Mouse (Mus musculus): Measurements from ENCODE around the gene Sipa1l1. TPM values are rescaled to one million over a fixed set of nuclear protein-coding genes. Genes with fewer than 3 reads are reported as not detected.
A peak's percentile ranks its signal among the peaks of the same experiment; 100 is the strongest.

Gene Sipa1l1
- polyA plus RNA-seq, 1 experiment: 181 TPM

DNA sequence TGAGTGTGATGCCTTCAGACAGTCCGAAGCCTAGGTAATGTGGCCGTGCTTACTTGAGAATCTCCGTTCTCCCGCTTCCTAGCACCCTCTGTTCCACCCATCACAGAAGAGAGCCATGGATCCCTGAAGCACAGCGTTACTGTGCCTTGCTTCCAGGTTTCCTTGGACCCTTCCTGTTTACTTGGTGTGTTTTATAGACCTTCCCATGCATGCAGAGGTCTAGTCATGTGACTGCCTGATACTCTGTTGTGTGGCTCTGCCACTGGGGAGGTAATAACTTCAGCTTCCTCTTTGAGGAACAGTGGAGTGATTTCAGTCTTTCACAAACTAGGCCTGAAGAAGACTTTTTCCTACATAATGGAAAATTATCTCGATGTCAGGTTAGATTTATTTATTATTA lies 197.6 kb downstream of the Sipa1l1 start:
- DNase-seq (ENCODE audit: extremely low spot score in 1 of 2, low spot score in 1 of 2): no peak

- peak in 1 of 2 experiments; percentile 42 for DNase-seq (ENCODE audit: extremely low spot score in 1 of 2, low spot score in 1 of 2)
Measured at GRCm38 (mm10) chr12:82367345-82367744, 198.2 kb downstream of the Sipa1l1 start.

- no peak for DNase-seq (ENCODE audit: extremely low spot score in 1 of 2, low spot score in 1 of 2)
Measured at GRCm38 (mm10) chr12:82367986-82368385, 198.9 kb downstream of the Sipa1l1 start.

- DNase-seq (ENCODE audit: extremely low spot score in 1 of 2, low spot score in 1 of 2): no peak
Measured at GRCm38 (mm10) chr12:82369402-82370160, 200.5 kb downstream of the Sipa1l1 start.

- DNase-seq (ENCODE audit: extremely low spot score in 1 of 2, low spot score in 1 of 2): no peak
Measured at GRCm38 (mm10) chr12:82371266-82371665, 202.1 kb downstream of the Sipa1l1 start.

GRCm38 (mm10) chr12:82374020-82374419 lies 204.9 kb downstream of the Sipa1l1 start:
- peak in 1 of 2 experiments; percentile 57 for DNase-seq (ENCODE audit: extremely low spot score in 1 of 2, low spot score in 1 of 2)

DNA sequence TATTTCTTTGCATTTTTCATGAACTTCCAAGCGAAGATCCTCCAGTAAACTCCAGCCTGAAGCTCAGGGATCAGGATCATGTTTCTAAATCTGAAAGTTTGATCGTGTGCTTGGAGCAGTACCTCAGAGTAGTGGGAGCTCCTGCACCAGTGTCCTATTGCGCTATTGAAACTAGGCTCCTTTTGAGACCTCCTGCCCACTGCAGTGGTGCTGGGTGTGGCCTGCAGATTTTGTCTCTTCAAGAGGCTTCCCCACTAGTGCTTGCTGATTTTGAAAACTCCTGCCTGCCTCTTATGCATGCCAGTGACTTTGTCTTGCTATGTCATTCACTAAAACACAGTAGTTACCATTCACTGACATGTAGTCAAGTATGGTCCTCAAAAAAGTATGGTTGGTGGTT lies 213.8 kb downstream of the Sipa1l1 start:
- DNase-seq (ENCODE audit: extremely low spot score in 1 of 2, low spot score in 1 of 2): no peak

GRCm38 (mm10) chr12:82384719-82385118 lies 215.6 kb downstream of the Sipa1l1 start:
- no peak for DNase-seq (ENCODE audit: extremely low spot score in 1 of 2, low spot score in 1 of 2)

GRCm38 (mm10) chr12:82387042-82387441 lies 217.9 kb downstream of the Sipa1l1 start:
- DNase-seq (ENCODE audit: extremely low spot score in 1 of 2, low spot score in 1 of 2): peak in 1 of 2 experiments; percentile 35

GRCm38 (mm10) chr12:82387647-82388046 lies 218.5 kb downstream of the Sipa1l1 start:
- DNase-seq (ENCODE audit: extremely low spot score in 1 of 2, low spot score in 1 of 2): peak; percentile 64 to 78

GRCm38 (mm10) chr12:82388144-82388543 lies 219.0 kb downstream of the Sipa1l1 start:
- no peak for DNase-seq (ENCODE audit: extremely low spot score in 1 of 2, low spot score in 1 of 2)

- DNase-seq (ENCODE audit: extremely low spot score in 1 of 2, low spot score in 1 of 2): no peak
Measured at GRCm38 (mm10) chr12:82394118-82394861, 225.2 kb downstream of the Sipa1l1 start.

DNA sequence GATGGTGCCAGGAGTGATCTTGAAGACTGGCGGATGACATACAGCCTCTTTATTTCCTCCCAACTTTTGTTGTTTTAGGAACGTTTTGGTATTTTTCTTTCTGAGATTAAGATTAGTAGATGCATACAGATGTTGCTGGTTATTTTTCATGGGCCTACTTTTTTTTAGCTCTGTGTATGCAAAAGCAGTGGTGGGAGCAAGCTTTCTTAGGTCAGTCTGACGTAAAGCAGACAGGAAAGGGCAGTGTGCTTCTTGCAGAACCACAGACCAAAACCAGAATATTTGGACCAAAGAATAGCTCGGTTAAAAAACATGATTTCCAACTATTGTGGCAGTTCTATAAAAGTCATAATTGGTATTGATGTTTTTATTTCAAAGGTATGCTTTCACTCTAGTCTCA lies 226.1 kb downstream of the Sipa1l1 start:
- no peak for DNase-seq (ENCODE audit: extremely low spot score in 1 of 2, low spot score in 1 of 2)

DNA sequence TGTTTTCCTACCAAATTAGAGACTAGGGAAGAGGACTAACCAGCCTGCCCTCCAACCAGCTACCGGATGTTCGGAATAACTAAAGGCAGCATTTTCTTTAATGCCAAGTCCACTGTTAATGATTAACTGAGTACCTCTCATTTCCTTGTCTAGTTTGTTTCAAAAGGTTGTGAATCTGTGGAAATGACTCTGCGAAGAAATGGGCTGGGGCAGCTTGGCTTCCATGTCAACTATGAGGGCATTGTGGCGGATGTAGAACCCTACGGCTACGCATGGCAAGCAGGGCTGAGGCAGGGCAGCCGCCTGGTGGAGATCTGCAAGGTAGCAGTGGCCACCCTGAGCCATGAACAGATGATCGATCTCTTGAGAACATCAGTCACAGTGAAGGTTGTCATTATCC lies 228.1 kb downstream of the Sipa1l1 start:
- no peak for DNase-seq (ENCODE audit: extremely low spot score in 1 of 2, low spot score in 1 of 2)

GRCm38 (mm10) chr12:82397751-82398150 lies 228.6 kb downstream of the Sipa1l1 start:
- DNase-seq (ENCODE audit: extremely low spot score in 1 of 2, low spot score in 1 of 2): peak in 1 of 2 experiments; percentile 67

- DNase-seq (ENCODE audit: extremely low spot score in 1 of 2, low spot score in 1 of 2): no peak
Measured at GRCm38 (mm10) chr12:82398926-82399325, 229.8 kb downstream of the Sipa1l1 start.

DNA sequence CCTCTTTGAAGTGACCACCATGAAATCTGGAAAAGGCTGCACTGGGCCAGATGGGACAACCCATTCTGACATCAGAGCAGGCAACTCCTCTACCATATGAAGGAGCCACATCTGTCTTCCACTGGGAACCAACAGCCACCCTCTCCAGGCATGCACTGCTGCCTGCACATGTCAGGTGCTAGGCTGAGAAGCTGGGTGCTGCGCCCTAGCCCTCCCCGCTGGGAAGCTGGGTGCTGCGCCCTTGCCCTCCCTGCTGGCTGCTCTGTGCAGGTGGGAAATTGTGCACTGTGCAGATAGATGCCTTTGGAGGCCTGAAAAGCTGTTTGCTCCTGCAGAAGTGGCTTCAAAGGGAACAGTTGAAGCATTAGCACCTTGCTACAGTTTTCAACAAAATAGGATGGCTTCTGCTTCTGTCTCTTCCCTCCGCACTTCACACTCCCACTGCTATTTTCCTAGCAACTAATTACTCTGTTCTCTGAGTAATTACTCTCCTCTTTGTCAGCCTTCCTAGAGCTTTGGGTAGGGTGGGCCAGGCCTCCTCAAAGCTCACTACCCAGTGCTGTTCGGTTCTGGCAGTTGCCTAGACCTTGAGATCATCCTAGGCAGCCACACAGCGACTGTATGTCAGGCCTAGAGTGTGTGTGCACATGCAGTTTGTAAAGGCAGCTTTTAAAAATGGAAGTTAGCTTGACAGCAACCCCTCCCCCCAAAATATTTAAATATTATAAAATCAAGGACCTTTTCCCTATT lies 231.0 kb downstream of the Sipa1l1 start:
- DNase-seq (ENCODE audit: extremely low spot score in 1 of 2, low spot score in 1 of 2): peak in 1 of 2 experiments; percentile 50

GRCm38 (mm10) chr12:82400783-82401182 lies 231.7 kb downstream of the Sipa1l1 start:
- no peak for DNase-seq (ENCODE audit: extremely low spot score in 1 of 2, low spot score in 1 of 2)

GRCm38 (mm10) chr12:82401440-82401839 lies 232.3 kb downstream of the Sipa1l1 start:
- no peak for DNase-seq (ENCODE audit: extremely low spot score in 1 of 2, low spot score in 1 of 2)

DNA sequence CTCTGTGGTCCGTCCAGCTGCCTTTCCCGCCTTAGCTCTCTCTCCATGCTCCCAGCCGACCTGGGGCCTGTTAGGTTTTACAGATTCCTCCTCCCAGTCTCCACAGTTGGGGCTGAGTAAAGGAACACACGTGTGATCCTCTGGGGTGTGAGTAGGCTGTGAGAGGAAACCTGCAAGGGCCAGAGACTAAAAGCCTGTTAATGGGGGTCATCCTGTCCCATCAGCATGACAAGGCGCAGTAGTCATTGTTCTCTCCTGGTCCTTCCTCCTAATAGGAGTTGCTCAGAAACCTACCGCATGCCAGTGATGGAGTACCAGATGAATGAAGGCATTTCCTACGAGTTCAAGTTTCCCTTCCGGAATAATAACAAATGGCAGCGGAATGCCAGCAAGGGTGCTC lies 233.5 kb downstream of the Sipa1l1 start:
- no peak for DNase-seq (ENCODE audit: extremely low spot score in 1 of 2, low spot score in 1 of 2)

Data from frontal cortex, adult 2 months (tissue).